Mouse (Mus musculus): Measurements from ENCODE around the gene Stk25. TPM values are rescaled to one million over a fixed set of nuclear protein-coding genes. Genes with fewer than 3 reads are reported as not detected.

The Stk25 gene
- 169 TPM for polyA plus RNA-seq (2017; shearing (Covaris generic))

DNA sequence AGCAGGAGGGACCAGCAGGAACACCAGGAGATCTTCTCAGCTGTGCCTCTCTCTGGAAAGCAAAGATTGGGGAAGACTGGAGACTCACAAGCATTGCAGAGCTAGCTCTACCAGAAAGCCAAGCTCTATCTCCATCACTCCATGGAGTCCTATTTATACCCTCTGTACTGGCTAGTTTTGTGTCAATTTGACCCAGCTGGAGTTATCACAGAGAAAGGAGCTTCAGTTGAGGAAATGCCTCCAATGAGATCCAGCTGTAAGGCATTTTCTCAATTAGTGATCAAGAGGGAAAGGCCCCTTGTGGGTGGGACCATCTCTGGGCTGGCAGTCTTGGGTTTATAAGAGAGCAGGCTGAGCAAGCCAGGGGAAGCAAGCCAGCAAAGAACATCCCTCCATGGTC is at the start of gene Stk25:
Gene Stk25 (minus strand): TSS at position 101 of the 400 bp plus-strand sequence.

DNA sequence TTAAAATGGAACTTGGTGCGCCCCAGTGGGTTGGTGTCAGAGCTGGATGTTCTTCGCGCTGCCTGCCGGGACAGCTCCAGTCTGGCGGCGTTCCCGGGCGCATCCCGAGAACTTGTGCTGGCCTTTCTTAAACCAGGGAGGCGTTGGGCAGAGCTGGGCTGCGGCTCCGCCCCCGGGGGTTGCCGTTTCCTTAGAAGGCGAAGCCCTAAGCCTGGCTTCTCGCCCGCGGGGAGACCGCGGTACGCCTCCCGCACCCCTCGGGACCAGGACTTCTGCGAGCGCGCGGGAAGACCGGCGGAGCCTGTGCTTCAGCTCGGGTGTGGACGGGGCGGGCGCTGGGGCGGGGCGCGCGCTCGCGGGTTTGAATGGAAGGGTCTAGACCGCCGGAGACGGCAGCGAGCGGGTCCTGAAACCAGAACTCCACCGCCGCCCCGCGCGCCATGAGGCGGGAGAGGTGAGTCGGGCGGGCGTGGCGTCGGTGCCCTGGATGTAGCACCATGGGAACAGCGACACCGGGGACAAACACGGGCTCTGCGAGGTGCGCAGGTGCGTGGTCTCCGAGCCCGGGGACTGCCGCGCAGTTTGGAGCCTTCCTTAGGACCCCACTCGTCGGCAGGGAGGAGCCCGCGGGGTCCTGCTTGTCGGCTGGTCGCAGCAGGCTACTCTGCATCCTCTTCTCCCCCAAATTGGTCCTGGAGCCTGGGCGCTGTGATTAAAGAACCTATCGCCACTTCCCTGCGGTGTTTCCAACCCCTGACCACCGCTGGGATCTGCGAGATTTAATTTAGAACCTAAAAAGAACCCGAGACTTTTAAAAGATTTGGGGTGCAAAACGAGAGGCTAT is 27.2 kb upstream of the Stk25 start, which contains the start of gene Bok:
Gene Bok (plus strand): TSS at position 260 of the 844 bp plus-strand sequence.

Other genes with a start within 250 kb of the Stk25 start
- 80.2 TPM for gene Hdlbp, start 179.8 kb downstream of the Stk25 start, polyA plus RNA-seq (2017; shearing (Covaris generic))
- 1.9 TPM for gene Farp2, start 146.6 kb downstream of the Stk25 start, polyA plus RNA-seq (2017; shearing (Covaris generic))
- not detected for gene Bok, start 27.0 kb upstream of the Stk25 start, polyA plus RNA-seq (2017; shearing (Covaris generic))
- gene Atg4b, start 92.8 kb upstream of the Stk25 start, polyA plus RNA-seq (2017; shearing (Covaris generic)), result 127 TPM
- gene Thap4, start 96.2 kb upstream of the Stk25 start, polyA plus RNA-seq (2017; shearing (Covaris generic)), result 20.2 TPM
- 149 TPM for gene Dtymk, start 143.3 kb upstream of the Stk25 start, polyA plus RNA-seq (2017; shearing (Covaris generic))
- 39.5 TPM for gene Ing5, start 145.3 kb upstream of the Stk25 start, polyA plus RNA-seq (2017; shearing (Covaris generic))
- gene D2hgdh, start 166.2 kb upstream of the Stk25 start, polyA plus RNA-seq (2017; shearing (Covaris generic)), result 33.9 TPM
- not detected for gene Gal3st2, start 202.6 kb upstream of the Stk25 start, polyA plus RNA-seq (2017; shearing (Covaris generic))

Measured in inflammation-experienced regulatory T-cells, adult 16 weeks (primary cell).